Mouse (Mus musculus) cerebellum, postnatal 25 days (tissue): Measurements from ENCODE around the gene Gm6760.

Source experiments
- DNase-seq, 2 experiments: peaks; one replicate each; pipeline ENCODE4 v3.0.0; 2021; ENCODE audit warnings: mixed read lengths in 2 of 2

The Gm6760 gene

GRCm38 (mm10) chrX:64152098-64152497 lies at the start of gene Gm6760:
Gene Gm6760 (minus strand): TSS chrX:64152198.
- no peak for DNase-seq

GRCm38 (mm10) chrX:64181246-64181645 lies 29.2 kb upstream of the Gm6760 start:
- no peak for DNase-seq

- no peak for DNase-seq
Measured at GRCm38 (mm10) chrX:64173248-64173647, 21.2 kb upstream of the Gm6760 start, which contains the start of gene 3830417A13Rik. Gene 3830417A13Rik (plus strand): TSS chrX:64173548.
